Mouse (Mus musculus) cerebral cortex, adult 2 months (tissue): ENCODE measurements around the gene Ehf.

Source experiments
- WGBS: fragments of 180-500 bp; shearing (Covaris S2); methylation state at CpG from one replicate; pipeline ENCODE4 v1.1.7; 2018; 5-methylcytosine and 5-hydroxymethylcytosine counted together

Ehf gene

GRCm38 (mm10) chr2:103214861-103215260, 88.2 kb downstream of the Ehf start:
- WGBS, result 87% methylated on average over 8 of the region's 8 CpGs

- WGBS, result 58% methylated on average over 1 of the region's 1 CpGs
Observed at GRCm38 (mm10) chr2:103213547-103213946, 89.5 kb downstream of the Ehf start.
